Mouse (Mus musculus) limb, embryonic 14.5 days (tissue): Measurements from ENCODE around the gene Adam25. TPM values are rescaled to one million over a fixed set of nuclear protein-coding genes. Genes with fewer than 3 reads are reported as not detected.
"Not testable (repeated sequence)": the region's sequence is repeated elsewhere in the genome, so short reads cannot be mapped to it uniquely, and the experiment has no call there.

Experiments used
- ATAC-seq: fragments of 200-750 bp; cut with Nextera tagmentation; 2 replicates; pipeline ENCODE4 v1.8.0; 2017; ENCODE audit warnings: low read depth, moderate number of reproducible peaks, moderate TSS enrichment; ENCODE audit not compliant: low FRiP score
- DNase-seq: peaks from one replicate; pipeline ENCODE4 v3.0.0-alpha.2; 2015; ENCODE audit warnings: low spot score
- H3K27ac ChIP-seq: fragments of 300-500 bp; sonication (generic); replicated peaks from 2 replicates; pipeline ENCODE4 v1.5.1; 2014; ENCODE audit warnings: low read depth, mild to moderate bottlenecking, low read length, moderate library complexity, mixed read lengths
- H3K27me3 ChIP-seq: fragments of 300-500 bp; sonication (generic); 2 replicates; pipeline ENCODE4 v1.6.1; 2014; ENCODE audit warnings: low read length, mixed read lengths; ENCODE audit not compliant: control insufficient read depth, insufficient read depth
- H3K36me3 ChIP-seq: fragments of 300-500 bp; sonication (generic); 2 replicates; pipeline ENCODE4 v1.6.1; 2014; ENCODE audit warnings: mild to moderate bottlenecking, low read length, moderate library complexity, mixed read lengths; ENCODE audit not compliant: control insufficient read depth, insufficient read depth
- H3K4me1 ChIP-seq: fragments of 300-500 bp; sonication (generic); 2 replicates; pipeline ENCODE4 v1.6.1; 2014; ENCODE audit warnings: antibody characterized with exemption, low read length, mixed read lengths; ENCODE audit not compliant: control insufficient read depth, insufficient read depth
- H3K4me2 ChIP-seq: fragments of 300-500 bp; sonication (generic); replicated peaks from 2 replicates; pipeline ENCODE4 v1.6.1; 2014; ENCODE audit warnings: low read depth, mild to moderate bottlenecking, low read length, moderate library complexity; ENCODE audit not compliant: severe bottlenecking
- H3K4me3 ChIP-seq: fragments of 300-500 bp; sonication (generic); replicated peaks from 2 replicates; pipeline ENCODE4 v1.5.1; 2014; ENCODE audit warnings: low read length
- H3K9ac ChIP-seq: fragments of 300-500 bp; sonication (generic); 2 replicates; pipeline ENCODE4 v1.6.1; 2014; ENCODE audit warnings: mild to moderate bottlenecking, low read depth, low read length, moderate library complexity; ENCODE audit not compliant: severe bottlenecking
- H3K9me3 ChIP-seq: fragments of 300-500 bp; sonication (generic); 2 replicates; pipeline ENCODE4 v1.6.1; 2016; ENCODE audit warnings: low read length; ENCODE audit not compliant: control insufficient read depth
- POLR2A ChIP-seq: fragments of 200-500 bp; IDR thresholded peaks from 2 replicates; pipeline ENCODE4 v1.8.0; 2012; ENCODE audit warnings: inconsistent platforms, mild to moderate bottlenecking, moderate library complexity, borderline replicate concordance; ENCODE audit not compliant: insufficient read depth, insufficient read length; ENCODE audit errors: extremely low read depth
- WGBS: fragments of 180-500 bp; shearing (Covaris S2); extraction: QIAGEN DNeasy Blood & Tissue Kit; methylation state at CpG from one replicate; pipeline ENCODE4 v1.1.7; 2014; 5-methylcytosine and 5-hydroxymethylcytosine counted together
- polyA plus RNA-seq, 2 experiments: library from polyadenylated mRNA; depleted of rRNA in 1 of 2; stranded (reverse) in 1 of 2; unstranded in 1 of 2; fragments of >200 nt; fragmentation: Nextera tagmentation in 1 of 2; extraction: Ambion mirVana in 1 of 2; gene quantifications; 2 replicates each; pipeline versions ENCODE4 v1.2.1 to v1.2.3; 2012 to 2014

The Adam25 gene
- polyA plus RNA-seq (2012; rRNA removed), result not detected in 2 replicates
- not detected in 2 replicates for polyA plus RNA-seq (2014; fragmentation: Nextera tagmentation; extraction: Ambion mirVana)

DNA sequence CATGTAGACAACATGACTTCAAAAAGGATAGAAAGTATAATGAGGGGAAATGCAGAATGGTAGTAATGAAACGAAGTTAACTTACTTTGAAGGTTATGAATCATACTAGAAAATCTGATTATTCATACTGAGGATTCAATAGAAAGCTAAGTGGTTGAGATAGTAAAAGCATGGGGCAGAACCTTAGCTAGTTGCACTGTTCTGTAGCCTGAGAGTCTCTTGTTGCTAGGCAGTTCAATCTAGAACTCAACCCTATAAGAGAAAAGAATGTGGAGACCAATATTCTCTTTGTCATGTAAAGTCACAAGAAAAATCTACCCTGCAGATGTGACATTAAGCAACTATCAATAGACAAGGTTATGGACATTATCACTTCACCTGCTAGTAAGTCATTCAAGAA lies at the start of gene Adam25:
Adam25 (plus strand) TSS at position 301 of the 400 bp plus-strand sequence.
- ATAC-seq, result not testable (repeated sequence)

DNA sequence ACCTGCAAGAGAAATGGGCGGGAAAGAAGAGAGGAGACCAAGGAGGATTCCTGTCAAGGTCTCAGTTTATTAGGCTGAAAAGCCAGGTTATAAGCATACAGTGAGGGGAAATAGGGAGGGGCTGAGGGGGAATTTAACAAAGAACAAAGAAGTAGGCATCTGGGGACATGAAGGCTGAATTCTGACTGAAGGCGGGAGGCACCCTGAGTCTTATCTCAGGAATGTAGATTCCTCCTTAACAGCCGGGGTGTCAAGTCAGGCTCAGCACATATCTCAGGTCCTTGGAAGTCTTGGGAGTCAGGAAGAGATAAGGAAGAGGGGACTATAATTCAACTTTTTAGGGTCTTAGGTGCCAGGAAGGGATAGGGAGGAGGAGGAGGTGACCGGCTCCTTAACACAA lies 36.6 kb upstream of the Adam25 start:
- not testable (repeated sequence) for H3K4me3 ChIP-seq, H3K27ac ChIP-seq, H3K9me3 ChIP-seq, DNase-seq, ATAC-seq, H3K4me2 ChIP-seq, H3K9ac ChIP-seq, H3K4me1 ChIP-seq, H3K27me3 ChIP-seq, H3K36me3 ChIP-seq
- 88% methylated on average over 4 of the region's 4 CpGs for WGBS

More for the DNA sequence above, at the start of gene Adam25:
- H3K4me1 ChIP-seq, H3K27me3 ChIP-seq, H3K36me3 ChIP-seq, DNase-seq, H3K27ac ChIP-seq, H3K4me2 ChIP-seq, H3K4me3 ChIP-seq, H3K9me3 ChIP-seq, H3K9ac ChIP-seq: not testable (repeated sequence)
- 49% methylated on average over 1 of the region's 1 CpGs for WGBS

- 85% methylated on average over 7 of the region's 7 CpGs for WGBS
- Histone ChIP-seq H3K36me3 (no peaks in the 10 kb centered on the region), H3K4me2 (no peak overlapping the region), H3K27me3 (no peaks in the 10 kb centered on the region), H3K9ac (no peak overlapping the region), H3K9me3 (no peaks in the 10 kb centered on the region), H3K4me3 (no peak overlapping the region), H3K27ac (no peak overlapping the region), H3K4me1 (no peaks in the 10 kb centered on the region)
- no peak for DNase-seq
- ATAC-seq, result no peak
- TF ChIP-seq POLR2A, result no peak
Measured at GRCm38 (mm10) chr8:40715986-40716385, 36.0 kb upstream of the Adam25 start.

DNA sequence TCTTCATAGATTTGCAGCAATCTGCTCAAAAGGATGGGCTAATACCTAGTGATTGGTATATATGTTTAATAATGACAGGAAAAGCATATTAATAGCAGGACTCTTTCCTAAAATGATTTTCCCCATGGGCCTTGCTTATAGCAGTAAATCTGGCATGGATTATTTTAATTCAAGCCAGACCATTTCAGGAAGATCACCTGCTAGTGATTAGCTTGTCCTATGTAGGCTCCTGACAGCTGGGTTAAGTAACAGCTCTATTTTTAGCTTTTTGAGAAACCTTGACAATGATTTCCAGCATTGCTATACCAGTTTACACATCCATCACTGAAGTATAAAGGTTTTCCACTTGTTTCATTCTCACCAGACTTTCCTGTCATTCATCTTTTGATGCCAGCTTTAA lies 31.3 kb downstream of the Adam25 start:
- H3K36me3 ChIP-seq, result no peaks in the 10 kb centered on the region
- no peaks in the 10 kb centered on the region for H3K27me3 ChIP-seq
- H3K9ac ChIP-seq, result no peak overlapping the region
- no peak for ATAC-seq
- no peaks in the 10 kb centered on the region for H3K9me3 ChIP-seq
- no peak overlapping the region for H3K4me2 ChIP-seq
- no peaks in the 10 kb centered on the region for H3K4me1 ChIP-seq
- no peak overlapping the region for H3K4me3 ChIP-seq
- no peak overlapping the region for H3K27ac ChIP-seq
- no peak for TF ChIP-seq POLR2A
- DNase-seq, result peak; percentile 68

GRCm38 (mm10) chr8:40792973-40793372 lies 41.0 kb downstream of the Adam25 start, which contains the start of gene Adam20:
Gene Adam20, plus strand, starts transcription at chr8:40793273.
- 82% methylated on average over 1 of the region's 1 CpGs for WGBS

GRCm38 (mm10) chr8:40803379-40804079 lies 51.5 kb downstream of the Adam25 start:
- WGBS, result 88% methylated on average over 2 of the region's 2 CpGs
- no peak for DNase-seq
- no peak overlapping the region for H3K4me2 ChIP-seq

More at GRCm38 (mm10) chr8:40792973-40793372, 41.0 kb downstream of the Adam25 start, which contains the start of gene Adam20:
- not testable (repeated sequence) for DNase-seq, H3K9ac ChIP-seq, H3K4me1 ChIP-seq, ATAC-seq, H3K27me3 ChIP-seq, H3K9me3 ChIP-seq, H3K4me3 ChIP-seq, H3K27ac ChIP-seq, H3K36me3 ChIP-seq, H3K4me2 ChIP-seq

More at GRCm38 (mm10) chr8:40803379-40804079, 51.5 kb downstream of the Adam25 start:
- ATAC-seq, result no peak
- H3K4me3 ChIP-seq, result no peak overlapping the region
- no peak for TF ChIP-seq POLR2A
- H3K27me3 ChIP-seq, result no peaks in the 10 kb centered on the region
- no peak overlapping the region for H3K9ac ChIP-seq
- no peaks in the 10 kb centered on the region for H3K4me1 ChIP-seq
- H3K36me3 ChIP-seq, result no peaks in the 10 kb centered on the region
- H3K9me3 ChIP-seq, result no peaks in the 10 kb centered on the region
- no peak overlapping the region for H3K27ac ChIP-seq

Other genes starting within 250 kb of the Adam25 start
- gene Adam24, start 77.1 kb upstream of the Adam25 start, polyA plus RNA-seq (2012; rRNA removed), result not detected in 2 replicates
- not detected in 2 replicates for gene Adam24, start 77.1 kb upstream of the Adam25 start, polyA plus RNA-seq (2014; fragmentation: Nextera tagmentation; extraction: Ambion mirVana)
- not detected in 2 replicates for gene Adam20, start 41.1 kb downstream of the Adam25 start, polyA plus RNA-seq (2012; rRNA removed)
- gene Adam20, start 41.1 kb downstream of the Adam25 start, polyA plus RNA-seq (2014; fragmentation: Nextera tagmentation; extraction: Ambion mirVana), result not detected in 2 replicates
- not detected in 2 replicates for gene Adam39, start 70.8 kb downstream of the Adam25 start, polyA plus RNA-seq (2012; rRNA removed)
- not detected in 2 replicates for gene Adam39, start 70.8 kb downstream of the Adam25 start, polyA plus RNA-seq (2014; fragmentation: Nextera tagmentation; extraction: Ambion mirVana)